Mouse (Mus musculus) midbrain, postnatal 0 days (tissue): Measurements from ENCODE around the gene Pou3f3. TPM values are rescaled to one million over a fixed set of nuclear protein-coding genes. Genes with fewer than 3 reads are reported as not detected.
A peak's percentile ranks its signal among the peaks of the same experiment; 100 is the strongest.

Experiments
- ATAC-seq: fragments of 200-750 bp; cut with Nextera tagmentation; 2 replicates; pipeline ENCODE4 v1.8.0; 2017; ENCODE audit warnings: moderate number of reproducible peaks, mild to moderate bottlenecking, moderate TSS enrichment, moderate library complexity; ENCODE audit not compliant: low FRiP score
- DNase-seq: peaks from one replicate; pipeline ENCODE4 v3.0.0-alpha.2; 2015; ENCODE audit warnings: low spot score
- H3K27ac ChIP-seq: fragments of 300-500 bp; sonication (generic); 2 replicates; pipeline ENCODE4 v1.5.1; 2014; ENCODE audit warnings: low read depth, mild to moderate bottlenecking, low read length, mixed read lengths
- H3K27me3 ChIP-seq: fragments of 300-500 bp; sonication (generic); 2 replicates; pipeline ENCODE4 v1.6.1; 2014; ENCODE audit warnings: low read length, control low read depth, mixed read lengths; ENCODE audit not compliant: insufficient read depth
- H3K36me3 ChIP-seq: fragments of 300-500 bp; sonication (generic); 2 replicates; pipeline ENCODE4 v1.6.1; 2014; ENCODE audit warnings: low read length, control low read depth, mixed read lengths; ENCODE audit not compliant: insufficient read depth
- H3K4me1 ChIP-seq: fragments of 300-500 bp; sonication (generic); 2 replicates; pipeline ENCODE4 v1.6.1; 2014; ENCODE audit warnings: mild to moderate bottlenecking, control low read depth, antibody characterized with exemption, low read length, mixed read lengths; ENCODE audit not compliant: insufficient read depth
- H3K4me2 ChIP-seq: fragments of 300-500 bp; sonication (generic); 2 replicates; pipeline ENCODE4 v1.6.1; 2014; ENCODE audit warnings: low read depth, mild to moderate bottlenecking, low read length, mixed read lengths; ENCODE audit not compliant: poor library complexity, severe bottlenecking
- H3K4me3 ChIP-seq: fragments of 300-500 bp; sonication (generic); 2 replicates; pipeline ENCODE4 v1.5.1; 2014; ENCODE audit warnings: low read depth, mild to moderate bottlenecking, low read length, moderate library complexity
- H3K9ac ChIP-seq: fragments of 300-500 bp; sonication (generic); replicated peaks from 2 replicates; pipeline ENCODE4 v1.6.1; 2014; ENCODE audit warnings: mild to moderate bottlenecking, low read length, moderate library complexity, mixed read lengths; ENCODE audit not compliant: poor library complexity, severe bottlenecking
- H3K9me3 ChIP-seq: fragments of 300-500 bp; sonication (generic); 2 replicates; pipeline ENCODE4 v1.6.1; 2016; ENCODE audit warnings: low read length, control low read depth
- CTCF ChIP-seq: IDR thresholded peaks from 2 replicates; pipeline ENCODE4 v1.5.1; 2016; ENCODE audit warnings: antibody characterized with exemption, mild to moderate bottlenecking
- WGBS: fragments of 180-500 bp; shearing (Covaris S2); extraction: QIAGEN DNeasy Blood & Tissue Kit; methylation state at CpG from one replicate; pipeline ENCODE4 v1.1.7; 2014; 5-methylcytosine and 5-hydroxymethylcytosine counted together
- polyA plus RNA-seq: library from polyadenylated mRNA; unstranded; fragments of >200 nt; fragmentation: Nextera tagmentation; extraction: Ambion mirVana; gene quantifications from 2 replicates; pipeline ENCODE4 v1.2.1, GENCODE M21; 2015
- total RNA-seq: library from RNA; depleted of rRNA; stranded (reverse); fragments of >200 nt; gene quantifications from 2 replicates; pipeline ENCODE4 v1.2.3, GENCODE M21; 2014

Pou3f3 gene
- total and polyA plus RNA-seq, 2 experiments from 2014 or later: 12.0 to 45.2 TPM

DNA sequence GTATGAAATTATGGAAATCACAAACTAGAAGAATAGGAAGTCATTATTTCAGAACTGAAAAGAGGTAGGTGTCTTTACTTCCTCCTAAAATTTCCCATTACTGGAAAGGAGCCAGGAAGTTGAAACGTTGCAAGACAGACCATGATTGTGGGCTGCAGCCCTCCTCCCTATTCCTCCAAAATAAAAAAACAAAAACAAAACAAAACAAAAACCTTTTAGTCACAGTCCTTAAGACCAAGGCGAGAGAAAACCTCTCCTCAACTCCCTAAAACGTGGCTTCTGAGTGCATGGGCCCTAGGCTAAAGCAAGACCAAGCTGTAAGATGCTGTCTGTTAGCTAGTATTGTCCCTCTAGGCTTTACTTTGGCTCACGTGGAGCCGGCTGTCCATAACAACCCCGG lies 11.7 kb upstream of the Pou3f3 start:
- DNase-seq: no peak
- no peaks in the 10 kb centered on the region for H3K9me3 ChIP-seq
- no peaks in the 10 kb centered on the region for H3K36me3 ChIP-seq
- H3K27me3 ChIP-seq: no peaks in the 10 kb centered on the region
- peak overlapping the region; percentile 99 for H3K27ac ChIP-seq
- H3K9ac ChIP-seq: peak overlapping the region; percentile 92
- ATAC-seq: peak; percentile 6; the same call in 1 of the 2 replicates
- H3K4me3 ChIP-seq: peak overlapping the region; percentile 57
- TF ChIP-seq CTCF: no peak
- H3K4me1 ChIP-seq: peaks cover 3% of the 10 kb centered on the region; the same call in 1 of the 2 replicates
- H3K4me2 ChIP-seq: peak overlapping the region; percentile 91
- WGBS: 8% methylated on average over 6 of the region's 6 CpGs

DNA sequence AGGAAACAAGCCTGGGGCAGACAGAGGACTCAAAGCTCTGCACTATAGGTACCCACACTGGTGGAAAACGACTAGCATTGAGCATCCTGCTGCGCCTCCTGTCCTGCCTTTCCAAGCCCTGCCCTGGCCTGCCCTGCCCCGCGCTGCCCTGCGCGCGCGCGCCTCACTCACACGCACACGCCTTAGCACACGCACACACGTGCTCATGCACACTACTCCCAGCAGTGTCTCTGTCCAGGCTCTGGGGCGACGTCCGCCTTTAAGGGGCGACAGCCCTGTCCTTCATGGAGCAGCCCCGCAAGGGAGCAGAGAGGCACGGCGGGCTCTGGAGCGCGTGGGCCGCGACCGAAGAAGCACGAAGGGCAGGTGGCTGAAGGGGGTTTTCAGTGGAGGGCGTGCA lies 11.2 kb upstream of the Pou3f3 start:
- Histone ChIP-seq H3K27me3 (no peaks in the 10 kb centered on the region), H3K9ac (peak overlapping the region; percentile 92), H3K36me3 (no peaks in the 10 kb centered on the region), H3K4me2 (peak overlapping the region; percentile 91), H3K9me3 (no peaks in the 10 kb centered on the region), H3K4me3 (peak overlapping the region; percentile 57), H3K4me1 (peaks cover 8% of the 10 kb centered on the region), H3K27ac (peak overlapping the region; percentile 99)
- ATAC-seq (peak; percentile 77), DNase-seq (no peak)
- under 1% methylated on average over 27 of the region's 27 CpGs for WGBS
- no peak; the same call in 1 of the 2 replicates for TF ChIP-seq CTCF

GRCm38 (mm10) chr1:42684783-42685182 lies 10.8 kb upstream of the Pou3f3 start:
- peaks cover 11% of the 10 kb centered on the region for H3K4me1 ChIP-seq
- peak overlapping the region; percentile 92 for H3K9ac ChIP-seq
- DNase-seq (peak; percentile 79), ATAC-seq (peak; percentile 75)
- peak overlapping the region; percentile 99 for H3K27ac ChIP-seq
- H3K9me3 ChIP-seq: no peaks in the 10 kb centered on the region
- peak overlapping the region; percentile 91 for H3K4me2 ChIP-seq
- peak overlapping the region; percentile 57 for H3K4me3 ChIP-seq
- H3K27me3 ChIP-seq: no peaks in the 10 kb centered on the region
- WGBS: 0% methylated on average over 20 of the region's 21 CpGs
- peak; percentile 74 for TF ChIP-seq CTCF
- H3K36me3 ChIP-seq: no peaks in the 10 kb centered on the region

DNA sequence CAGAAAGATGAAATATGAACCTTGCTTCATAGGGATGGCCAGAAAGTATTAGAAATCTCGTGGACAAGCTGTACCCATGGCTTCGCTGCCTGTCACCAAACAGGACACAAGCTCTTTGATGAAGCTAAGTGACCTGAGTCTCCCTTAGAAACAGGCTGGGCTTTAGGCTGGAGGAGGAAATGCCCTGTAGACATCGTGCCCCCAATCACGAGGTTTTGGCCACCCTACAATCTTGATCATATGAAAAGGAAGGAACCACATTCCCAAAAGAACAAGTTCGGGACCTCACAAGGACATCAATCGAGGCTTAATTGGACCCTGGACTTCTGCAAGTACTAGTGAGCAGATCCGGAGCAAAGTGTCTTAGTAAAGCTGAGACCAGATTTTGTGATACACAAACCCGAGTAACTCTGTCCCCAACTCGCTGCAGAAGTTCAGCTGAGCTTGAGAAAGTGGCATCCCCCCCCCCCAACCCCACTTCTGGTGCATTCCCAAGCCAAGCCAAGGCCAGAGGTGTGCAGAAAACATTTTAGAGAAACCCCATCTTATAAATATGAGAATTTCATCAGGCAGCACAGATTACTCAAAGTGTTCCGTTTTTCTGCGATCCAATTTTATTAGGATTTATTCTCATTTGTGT lies 10.1 kb upstream of the Pou3f3 start:
- no peaks in the 10 kb centered on the region for H3K36me3 ChIP-seq
- DNase-seq: no peak
- no peak for ATAC-seq
- H3K27ac ChIP-seq: peak overlapping the region; percentile 99
- peak overlapping the region; percentile 92 for H3K9ac ChIP-seq
- WGBS: 5% methylated on average over 11 of the region's 11 CpGs
- H3K4me2 ChIP-seq: peak overlapping the region; percentile 91
- TF ChIP-seq CTCF: no peak
- H3K27me3 ChIP-seq: no peaks in the 10 kb centered on the region
- H3K4me3 ChIP-seq: peak overlapping the region; percentile 57
- peaks cover 11% of the 10 kb centered on the region for H3K4me1 ChIP-seq
- no peaks in the 10 kb centered on the region for H3K9me3 ChIP-seq

GRCm38 (mm10) chr1:42686194-42687131 lies 9.1 kb upstream of the Pou3f3 start:
- Histone ChIP-seq H3K4me3 (peak overlapping the region; percentile 57), H3K9me3 (no peaks in the 10 kb centered on the region), H3K4me1 (peaks cover 11% of the 10 kb centered on the region), H3K27me3 (no peaks in the 10 kb centered on the region), H3K36me3 (no peaks in the 10 kb centered on the region), H3K27ac (peak overlapping the region; percentile 99), H3K9ac (peak overlapping the region; percentile 92), H3K4me2 (peak overlapping the region; percentile 91)
- ATAC-seq (peak; percentile 65), DNase-seq (peak; percentile 74)
- TF ChIP-seq CTCF: peak; percentile 47
- WGBS: 1% methylated on average over 44 of the region's 53 CpGs

DNA sequence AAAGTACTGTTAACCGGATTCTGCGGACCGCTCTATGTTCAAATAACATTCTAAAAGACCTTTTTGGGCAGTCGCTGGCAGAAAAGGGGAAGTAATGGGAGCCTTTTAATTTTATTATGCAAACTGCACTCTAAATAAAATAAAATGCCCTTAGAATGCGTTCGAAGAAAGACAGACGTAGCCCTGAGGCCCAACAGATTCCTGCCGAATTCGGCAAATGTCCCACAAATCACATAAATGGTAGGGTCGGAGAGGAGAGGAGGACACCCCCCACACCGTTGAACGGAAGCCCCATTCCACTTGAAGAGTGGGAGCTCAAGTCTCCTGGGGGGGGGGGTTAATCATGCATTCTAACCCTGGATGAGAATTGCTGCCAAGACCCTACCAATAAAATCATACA lies 8.3 kb upstream of the Pou3f3 start:
- WGBS: 4% methylated on average over 12 of the region's 12 CpGs
- H3K9ac ChIP-seq: peak overlapping the region; percentile 92
- DNase-seq: no peak

More for the DNA sequence above, 8.3 kb upstream of the Pou3f3 start:
- peak overlapping the region; percentile 57 for H3K4me3 ChIP-seq
- H3K9me3 ChIP-seq: no peaks in the 10 kb centered on the region
- H3K27ac ChIP-seq: peak overlapping the region; percentile 99
- ATAC-seq: no peak
- no peaks in the 10 kb centered on the region for H3K36me3 ChIP-seq
- H3K27me3 ChIP-seq: no peaks in the 10 kb centered on the region
- peaks cover 11% of the 10 kb centered on the region for H3K4me1 ChIP-seq
- H3K4me2 ChIP-seq: peak overlapping the region; percentile 91
- TF ChIP-seq CTCF: no peak
